Mouse (Mus musculus) MEL (cell line): ENCODE data around the gene Agt. TPM values are rescaled to one million over a fixed set of nuclear protein-coding genes. Genes with fewer than 3 reads are reported as not detected.

ENCODE experiments used
- DNase-seq: peaks from one replicate; pipeline ENCODE4 v3.0.0; 2011; ENCODE audit warnings: low read depth, low spot score
- H3K27ac ChIP-seq: 2 replicates; pipeline ENCODE4 v1.5.1; 2012; ENCODE audit warnings: low read depth, mild to moderate bottlenecking, control low read depth, low read length, moderate library complexity; ENCODE audit not compliant: control insufficient read depth
- H3K27me3 ChIP-seq, 2 experiments: fragments of 150-350 bp in 1 of 2; sonication (generic) in 1 of 2; 2 replicates each; pipeline ENCODE4 v1.6.1; 2012; ENCODE audit warnings: low read length in 2 of 2, mild to moderate bottlenecking in 2 of 2, improper control_type of control experiment in 1 of 2, moderate library complexity in 1 of 2; ENCODE audit not compliant: insufficient read depth in 2 of 2, control insufficient read depth in 1 of 2
- H3K36me3 ChIP-seq, 2 experiments: 2 replicates each; pipeline ENCODE4 v1.6.1; 2012 to 2014; ENCODE audit warnings: low read length in 2 of 2, improper control_type of control experiment in 1 of 2, inconsistent platforms in 1 of 2, mild to moderate bottlenecking in 1 of 2; ENCODE audit not compliant: insufficient read depth in 2 of 2, control insufficient read depth in 1 of 2
- H3K4me1 ChIP-seq, 2 experiments: fragments of 150-350 bp in 1 of 2; sonication (generic) in 1 of 2; 2 replicates each; pipeline ENCODE4 v1.6.1; 2012; ENCODE audit warnings: low read length in 2 of 2, improper control_type of control experiment in 1 of 2, mild to moderate bottlenecking in 1 of 2; ENCODE audit not compliant: insufficient read depth in 2 of 2, control insufficient read depth in 1 of 2
- H3K4me3 ChIP-seq, 2 experiments: fragments of 150-350 bp in 1 of 2; sonication (generic) in 1 of 2; 2 replicates each; pipeline ENCODE4 v1.5.1; 2012; ENCODE audit warnings: low read depth in 2 of 2, low read length in 2 of 2, mild to moderate bottlenecking in 2 of 2, moderate library complexity in 2 of 2, control low read depth in 1 of 2, improper control_type of control experiment in 1 of 2; ENCODE audit not compliant: control insufficient read depth in 1 of 2, insufficient read depth in 1 of 2
- H3K79me2 ChIP-seq: 2 replicates; pipeline ENCODE4 v1.6.1; 2012; ENCODE audit warnings: mild to moderate bottlenecking, low read length, moderate library complexity; ENCODE audit not compliant: control insufficient read depth, poor library complexity, insufficient read depth
- H3K9ac ChIP-seq: 2 replicates; pipeline ENCODE4 v1.6.1; 2012; ENCODE audit warnings: low read depth, mild to moderate bottlenecking, control low read depth, low read length, moderate library complexity; ENCODE audit not compliant: control insufficient read depth, poor library complexity, severe bottlenecking
- H3K9me3 ChIP-seq: fragments of 150-350 bp; sonication (generic); replicated peaks from 2 replicates; pipeline ENCODE4 v1.6.1; 2012; ENCODE audit warnings: mild to moderate bottlenecking, low read length, improper control_type of control experiment, moderate library complexity; ENCODE audit not compliant: insufficient read depth
- BHLHE40 ChIP-seq: IDR thresholded peaks from 2 replicates; pipeline ENCODE4 v1.6.1; 2012; ENCODE audit warnings: low read depth, mild to moderate bottlenecking, inconsistent platforms, low read length, improper control_type of control experiment, borderline replicate concordance
- CHD2 ChIP-seq: IDR thresholded peaks from 2 replicates; pipeline ENCODE4 v1.6.1; 2011; ENCODE audit warnings: low read length, improper control_type of control experiment
- CTCF ChIP-seq, 3 experiments: IDR thresholded peaks in 2 of 3; conservative IDR thresholded peaks in 1 of 3; 2 replicates each; pipeline ENCODE4 v1.5.1; 2011 to 2012; ENCODE audit warnings: low read length in 3 of 3, low read depth in 2 of 3, mild to moderate bottlenecking in 2 of 3, improper control_type of control experiment in 1 of 3, inconsistent platforms in 1 of 3, mixed read lengths in 1 of 3, moderate library complexity in 1 of 3; ENCODE audit not compliant: control insufficient read depth in 1 of 3, insufficient read depth in 1 of 3, poor library complexity in 1 of 3, severe bottlenecking in 1 of 3
- EP300 ChIP-seq, 2 experiments: IDR thresholded peaks; 2 replicates each; pipeline ENCODE4 v1.6.1; 2011; ENCODE audit warnings: improper control_type of control experiment in 2 of 2, low read length in 2 of 2, low read depth in 1 of 2, mild to moderate bottlenecking in 1 of 2
- ETS1 ChIP-seq: IDR thresholded peaks from 2 replicates; pipeline ENCODE4 v1.6.1; 2012; ENCODE audit warnings: low read depth, mild to moderate bottlenecking, inconsistent platforms, low read length, improper control_type of control experiment, moderate library complexity
- GABPA ChIP-seq: IDR thresholded peaks from 2 replicates; pipeline ENCODE4 v1.6.1; 2012; ENCODE audit warnings: low read depth, mild to moderate bottlenecking, inconsistent platforms, low read length, improper control_type of control experiment, moderate library complexity
- GATA1 ChIP-seq: IDR thresholded peaks from 2 replicates; pipeline ENCODE4 v1.6.1; 2011; ENCODE audit warnings: low read depth, low read length, improper control_type of control experiment
- HCFC1 ChIP-seq: IDR thresholded peaks from 2 replicates; pipeline ENCODE4 v1.6.1; 2012; ENCODE audit warnings: low read depth, mild to moderate bottlenecking, inconsistent platforms, low read length, improper control_type of control experiment, moderate library complexity
- MAFK ChIP-seq: IDR thresholded peaks from 2 replicates; pipeline ENCODE4 v1.6.1; 2011; ENCODE audit warnings: low read depth, mild to moderate bottlenecking, low read length, improper control_type of control experiment, borderline replicate concordance
- MYB ChIP-seq: IDR thresholded peaks from 2 replicates; pipeline ENCODE4 v1.6.1; 2011; ENCODE audit warnings: mild to moderate bottlenecking, low read depth, low read length, improper control_type of control experiment
- NELFE ChIP-seq: IDR thresholded peaks from 2 replicates; pipeline ENCODE4 v1.6.1; 2011; ENCODE audit warnings: low read depth, low read length, improper control_type of control experiment
- POLR2A ChIP-seq, 2 experiments: IDR thresholded peaks; 2 replicates each; pipeline ENCODE4 v1.6.1; 2011 to 2012; ENCODE audit warnings: low read length in 2 of 2, mild to moderate bottlenecking in 2 of 2, control low read depth in 1 of 2, improper control_type of control experiment in 1 of 2, low read depth in 1 of 2, moderate library complexity in 1 of 2; ENCODE audit not compliant: control insufficient read depth in 1 of 2, insufficient read depth in 1 of 2, poor library complexity in 1 of 2
- POLR2AphosphoS2 ChIP-seq: IDR thresholded peaks from 2 replicates; pipeline ENCODE4 v1.6.1; 2011; ENCODE audit warnings: low read length, improper control_type of control experiment
- POLR2AphosphoS5 ChIP-seq: IDR thresholded peaks from 2 replicates; pipeline ENCODE4 v1.6.1; 2012; ENCODE audit warnings: low read depth, borderline replicate concordance, mild to moderate bottlenecking, inconsistent platforms, low read length, moderate library complexity, mixed read lengths
- RAD21 ChIP-seq: IDR thresholded peaks from 2 replicates; pipeline ENCODE4 v1.6.1; 2011; ENCODE audit warnings: mild to moderate bottlenecking, low read depth, low read length, improper control_type of control experiment
- RCOR1 ChIP-seq: IDR thresholded peaks from 2 replicates; pipeline ENCODE4 v1.6.1; 2012; ENCODE audit warnings: low read depth, mild to moderate bottlenecking, inconsistent platforms, low read length, improper control_type of control experiment
- SMC3 ChIP-seq: IDR thresholded peaks from 2 replicates; pipeline ENCODE4 v1.6.1; 2011; ENCODE audit warnings: low read depth, low read length, improper control_type of control experiment
- TAL1 ChIP-seq: IDR thresholded peaks from 2 replicates; pipeline ENCODE4 v1.6.1; 2012; ENCODE audit warnings: mild to moderate bottlenecking, inconsistent platforms, low read length, moderate library complexity, mixed read lengths
- UBTF ChIP-seq: IDR thresholded peaks from 2 replicates; pipeline ENCODE4 v1.6.1; 2012; ENCODE audit warnings: low read depth, mild to moderate bottlenecking, inconsistent platforms, low read length, improper control_type of control experiment, moderate library complexity, borderline replicate concordance; ENCODE audit not compliant: insufficient read depth
- USF1 ChIP-seq: IDR thresholded peaks from 2 replicates; pipeline ENCODE4 v1.6.1; 2014; ENCODE audit warnings: low read depth, mild to moderate bottlenecking, inconsistent platforms, low read length, improper control_type of control experiment, moderate library complexity
- ZMIZ1 ChIP-seq: IDR thresholded peaks from 2 replicates; pipeline ENCODE4 v1.6.1; 2012; ENCODE audit warnings: low read depth, mild to moderate bottlenecking, inconsistent platforms, low read length, improper control_type of control experiment, moderate library complexity
- ZNF384 ChIP-seq: IDR thresholded peaks from 2 replicates; pipeline ENCODE4 v1.6.1; 2012; ENCODE audit warnings: low read depth, mild to moderate bottlenecking, inconsistent platforms, low read length, improper control_type of control experiment
- polyA plus RNA-seq, 2 experiments: library from polyadenylated mRNA; stranded (reverse) in 1 of 2; unstranded in 1 of 2; fragments of >175 nt in 1 of 2; fragments of >200 nt in 1 of 2; gene quantifications; 2 replicates each; pipeline versions ENCODE4 v1.2.1 to v1.2.4; 2012; ENCODE audit warnings: low replicate concordance in 2 of 2, low read depth in 1 of 2; ENCODE audit not compliant: insufficient read length in 2 of 2, insufficient read depth in 1 of 2, missing spikeins in 1 of 2
- total RNA-seq: library from RNA; depleted of rRNA; stranded (reverse); fragments of 300-350 nt; gene quantifications from 2 replicates; pipeline ENCODE4 v1.2.3, GENCODE M21; 2012

The Agt gene
- total and polyA plus RNA-seq, 3 experiments: not detected

DNA sequence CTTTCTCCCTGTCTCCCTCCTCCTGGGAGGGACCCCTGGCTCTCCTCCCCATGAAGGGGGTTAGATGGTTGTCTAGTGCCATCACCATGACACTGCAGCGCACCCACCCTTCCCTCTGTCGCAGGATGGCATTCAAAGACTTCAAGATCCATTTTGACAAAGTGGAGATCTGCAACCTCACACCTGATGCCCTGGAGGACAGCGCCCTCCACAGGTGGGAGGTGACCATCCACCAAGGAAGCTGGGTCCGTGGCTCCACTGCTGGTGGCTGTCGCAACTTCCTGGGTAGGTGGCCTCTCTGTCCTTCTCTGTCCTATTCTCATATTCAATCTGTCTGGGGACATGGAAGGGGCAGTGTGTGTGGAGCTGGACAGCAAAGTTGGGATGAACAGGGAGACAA, 34.6 kb upstream of the Agt start:
- DNase-seq: no peak
- H3K27me3 ChIP-seq: peaks cover 5 to 6% of the 10 kb centered on the region in 2 experiments; a peak in 3 of 4 replicates
- H3K4me3 ChIP-seq: no peak overlapping the region
- no peaks in the 10 kb centered on the region for H3K79me2 ChIP-seq
- H3K36me3 ChIP-seq: no peaks in the 10 kb centered on the region
- peak; percentile 35 to 53 (median 38) for TF ChIP-seq CTCF (IDR thresholded peaks at IDR 0.05 in 2 of 3, conservative IDR thresholded peaks at IDR 0.05 in 1 of 3; ENCODE audit: control insufficient read depth in 1 of 3, insufficient read depth in 1 of 3, low read depth in 2 of 3, low read length in 3 of 3, poor library complexity in 1 of 3, severe bottlenecking in 1 of 3)
- no peak for TF ChIP-seq EP300 (IDR thresholded peaks at IDR 0.05; ENCODE audit: low read depth in 1 of 2, low read length in 2 of 2)
- no peak for TF ChIP-seq POLR2A (IDR thresholded peaks at IDR 0.05; ENCODE audit: control insufficient read depth in 1 of 2, insufficient read depth in 1 of 2, low read depth in 1 of 2, low read length in 2 of 2, poor library complexity in 1 of 2)
- TF ChIP-seq NELFE: no peak
- TF ChIP-seq RCOR1: no peak
- no peak for TF ChIP-seq UBTF
- no peak for TF ChIP-seq CHD2
- TF ChIP-seq SMC3: peak; percentile 25; the same call in 1 of the 2 replicates
- no peak for TF ChIP-seq ZMIZ1
- no peak for TF ChIP-seq MAFK
- no peak for TF ChIP-seq GABPA
- peak; percentile 28 for TF ChIP-seq RAD21
- H3K27ac ChIP-seq: no peak overlapping the region
- H3K4me1 ChIP-seq: no peaks in the 10 kb centered on the region
- no peak overlapping the region for H3K9ac ChIP-seq
- no peaks in the 10 kb centered on the region for H3K9me3 ChIP-seq

DNA sequence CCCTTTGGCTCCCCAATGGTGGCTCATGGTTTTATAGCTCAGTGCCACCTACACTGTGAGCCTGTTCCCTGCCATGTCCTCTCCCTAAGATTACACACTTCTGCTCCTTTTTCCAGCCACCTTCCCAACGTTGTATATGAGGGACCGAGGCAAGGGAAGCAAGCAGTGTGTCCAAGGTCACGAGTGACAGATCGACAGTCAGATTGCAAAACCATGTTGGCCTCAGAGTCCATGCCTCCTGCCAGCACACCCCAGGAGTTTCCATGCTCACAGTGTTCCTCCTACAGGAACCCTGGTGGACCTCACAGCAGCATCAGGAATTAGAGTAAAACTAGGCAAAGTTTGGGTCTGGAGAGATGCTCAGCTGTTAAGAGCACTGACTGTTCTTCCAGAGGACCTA, 19.9 kb upstream of the Agt start:
- Histone ChIP-seq H3K79me2 (no peaks in the 10 kb centered on the region), H3K9ac (no peak overlapping the region), H3K4me3 (no peak overlapping the region), H3K4me1 (peaks cover 0 to 9% of the 10 kb centered on the region in 2 experiments; a peak in 2 of 4 replicates), H3K27me3 (no peaks in the 10 kb centered on the region; a peak in 2 of 4 replicates), H3K36me3 (peaks cover 0 to 2% of the 10 kb centered on the region in 2 experiments; a peak in 1 of 4 replicates), H3K9me3 (no peaks in the 10 kb centered on the region), H3K27ac (no peak overlapping the region)
- no peak for TF ChIP-seq POLR2AphosphoS5
- DNase-seq: no peak

GRCm38 (mm10) chr8:124586556-124586955, 17.1 kb upstream of the Agt start:
- H3K9ac ChIP-seq: no peak overlapping the region
- no peak overlapping the region for H3K27ac ChIP-seq
- no peaks in the 10 kb centered on the region for H3K79me2 ChIP-seq
- H3K9me3 ChIP-seq: no peaks in the 10 kb centered on the region
- DNase-seq: no peak
- TF ChIP-seq RCOR1 (no peak), ETS1 (no peak), POLR2AphosphoS2 (no peak), USF1 (no peak), HCFC1 (no peak), TAL1 (no peak), POLR2A (IDR thresholded peaks at IDR 0.05; ENCODE audit: control insufficient read depth in 1 of 2, insufficient read depth in 1 of 2, low read depth in 1 of 2, low read length in 2 of 2, poor library complexity in 1 of 2) (no peak), SMC3 (no peak), BHLHE40 (no peak), CHD2 (no peak), MYB (no peak), MAFK (no peak), ZNF384 (no peak), GATA1 (no peak)
- H3K27me3 ChIP-seq: no peaks in the 10 kb centered on the region; a peak in 2 of 4 replicates
- no peak overlapping the region for H3K4me3 ChIP-seq
- peaks cover 0 to 2% of the 10 kb centered on the region in 2 experiments; a peak in 1 of 4 replicates for H3K36me3 ChIP-seq
- H3K4me1 ChIP-seq: peaks cover 0 to 9% of the 10 kb centered on the region in 2 experiments; a peak in 2 of 4 replicates
